Mouse (Mus musculus): Measurements from ENCODE around the gene Vsig10. TPM values are rescaled to one million over a fixed set of nuclear protein-coding genes. Genes with fewer than 3 reads are reported as not detected.
A peak's percentile ranks its signal among the peaks of the same experiment; 100 is the strongest.

Vsig10 gene
- polyA plus RNA-seq (2016; fragmentation: Nextera tagmentation; extraction: Ambion mirVana), result 5.4 and 5.8 TPM in 2 replicates

GRCm38 (mm10) chr5:117318741-117319629 is at the start of gene Vsig10:
Vsig10 (plus strand) TSS chr5:117319083.
- peak within 1 kb of the TSS; percentile 94 for H3K27ac ChIP-seq
- H3K9me3 ChIP-seq, result no peaks in the 10 kb centered on the region
- H3K36me3 ChIP-seq, result no peaks in the 10 kb centered on the region
- peak within 1 kb of the TSS; percentile 92 for H3K4me3 ChIP-seq
- peak; percentile 79 for DNase-seq (ENCODE audit: low spot score)
- peaks cover 35% of the 10 kb centered on the region for H3K27me3 ChIP-seq (ENCODE audit: insufficient read depth, poor library complexity, severe bottlenecking)
- WGBS, result 0% methylated on average over 78 of the region's 81 CpGs
- H3K4me1 ChIP-seq, result peaks cover 24% of the 10 kb centered on the region

- no peak for DNase-seq (ENCODE audit: low spot score)
- H3K27me3 ChIP-seq (ENCODE audit: insufficient read depth, poor library complexity, severe bottlenecking), result no peaks in the 10 kb centered on the region
- H3K36me3 ChIP-seq, result peaks cover 9% of the 10 kb centered on the region; the same call in 1 of the 2 replicates
- no peaks in the 10 kb centered on the region for H3K9me3 ChIP-seq
- WGBS, result 96% methylated on average over 12 of the region's 12 CpGs
- no peak overlapping the region for H3K27ac ChIP-seq
- no peak overlapping the region for H3K4me3 ChIP-seq
- H3K4me1 ChIP-seq, result peaks cover 7% of the 10 kb centered on the region; the same call in 1 of the 2 replicates
These were observed 49.5 kb upstream of the Vsig10 start for GRCm38 (mm10) chr5:117269395-117269794.

- Histone ChIP-seq H3K4me1 (peaks cover 7% of the 10 kb centered on the region; the same call in 1 of the 2 replicates), H3K4me3 (no peak overlapping the region), H3K27me3 (ENCODE audit: insufficient read depth, poor library complexity, severe bottlenecking) (no peaks in the 10 kb centered on the region), H3K27ac (no peak overlapping the region), H3K36me3 (no peaks in the 10 kb centered on the region), H3K9me3 (no peaks in the 10 kb centered on the region)
- WGBS, result 89% methylated on average over 14 of the region's 14 CpGs
- no peak for DNase-seq (ENCODE audit: low spot score)
These were observed 46.9 kb upstream of the Vsig10 start for GRCm38 (mm10) chr5:117271945-117272344.

GRCm38 (mm10) chr5:117274817-117275216 is 44.1 kb upstream of the Vsig10 start:
- 72% methylated on average over 5 of the region's 5 CpGs for WGBS
- no peak for DNase-seq (ENCODE audit: low spot score)
- Histone ChIP-seq H3K4me1 (peaks cover 12% of the 10 kb centered on the region; the same call in 1 of the 2 replicates), H3K4me3 (no peak overlapping the region), H3K9me3 (no peaks in the 10 kb centered on the region), H3K27ac (no peak overlapping the region), H3K36me3 (0 out of 2 replicates have a peak, but pooled peaks cover 7% of the 10 kb centered on the region), H3K27me3 (ENCODE audit: insufficient read depth, poor library complexity, severe bottlenecking) (no peaks in the 10 kb centered on the region)

GRCm38 (mm10) chr5:117277784-117278183 is 41.1 kb upstream of the Vsig10 start:
- no peak overlapping the region for H3K27ac ChIP-seq
- DNase-seq (ENCODE audit: low spot score), result no peak
- H3K4me3 ChIP-seq, result no peak overlapping the region
- peaks cover 26% of the 10 kb centered on the region for H3K36me3 ChIP-seq
- 95% methylated on average over 6 of the region's 6 CpGs for WGBS
- H3K9me3 ChIP-seq, result no peaks in the 10 kb centered on the region
- H3K27me3 ChIP-seq (ENCODE audit: insufficient read depth, poor library complexity, severe bottlenecking), result no peaks in the 10 kb centered on the region
- H3K4me1 ChIP-seq, result peaks cover 16% of the 10 kb centered on the region; the same call in 1 of the 2 replicates

- Histone ChIP-seq H3K27me3 (ENCODE audit: insufficient read depth, poor library complexity, severe bottlenecking) (no peaks in the 10 kb centered on the region), H3K9me3 (no peaks in the 10 kb centered on the region), H3K27ac (no peak overlapping the region), H3K4me1 (peaks cover 13% of the 10 kb centered on the region; the same call in 1 of the 2 replicates), H3K4me3 (no peak overlapping the region), H3K36me3 (peaks cover 36% of the 10 kb centered on the region)
- WGBS, result 86% methylated on average over 15 of the region's 15 CpGs
- no peak for DNase-seq (ENCODE audit: low spot score)
These were observed 39.8 kb upstream of the Vsig10 start for GRCm38 (mm10) chr5:117278809-117279668.

GRCm38 (mm10) chr5:117279669-117280050 is 39.2 kb upstream of the Vsig10 start:
- WGBS, result 45% methylated on average over 4 of the region's 4 CpGs
- Histone ChIP-seq H3K27ac (no peak overlapping the region), H3K27me3 (ENCODE audit: insufficient read depth, poor library complexity, severe bottlenecking) (no peaks in the 10 kb centered on the region), H3K4me1 (peaks cover 15% of the 10 kb centered on the region; the same call in 1 of the 2 replicates), H3K9me3 (no peaks in the 10 kb centered on the region), H3K4me3 (no peak overlapping the region), H3K36me3 (peaks cover 42% of the 10 kb centered on the region)
- no peak for DNase-seq (ENCODE audit: low spot score)

- 90% methylated on average over 10 of the region's 10 CpGs for WGBS
- H3K4me1 ChIP-seq, result peaks cover 33% of the 10 kb centered on the region
- no peaks in the 10 kb centered on the region for H3K9me3 ChIP-seq
- H3K27ac ChIP-seq, result no peak overlapping the region
- DNase-seq (ENCODE audit: low spot score), result no peak
- no peak overlapping the region for H3K4me3 ChIP-seq
- H3K36me3 ChIP-seq, result peaks cover 55% of the 10 kb centered on the region
- H3K27me3 ChIP-seq (ENCODE audit: insufficient read depth, poor library complexity, severe bottlenecking), result no peaks in the 10 kb centered on the region
These were observed 37.3 kb upstream of the Vsig10 start for GRCm38 (mm10) chr5:117281536-117281935.

- H3K4me1 ChIP-seq, result peaks cover 35% of the 10 kb centered on the region
- no peaks in the 10 kb centered on the region for H3K9me3 ChIP-seq
- H3K36me3 ChIP-seq, result peaks cover 55% of the 10 kb centered on the region
- no peak overlapping the region for H3K27ac ChIP-seq
- H3K4me3 ChIP-seq, result no peak overlapping the region
- no peaks in the 10 kb centered on the region for H3K27me3 ChIP-seq (ENCODE audit: insufficient read depth, poor library complexity, severe bottlenecking)
- WGBS, result 85% methylated on average over 8 of the region's 8 CpGs
- no peak for DNase-seq (ENCODE audit: low spot score)
These were observed 36.5 kb upstream of the Vsig10 start for GRCm38 (mm10) chr5:117282360-117282759.

GRCm38 (mm10) chr5:117284029-117284428 is 34.9 kb upstream of the Vsig10 start:
- 74% methylated on average over 9 of the region's 9 CpGs for WGBS
- no peak overlapping the region for H3K4me3 ChIP-seq
- DNase-seq (ENCODE audit: low spot score), result no peak
- H3K4me1 ChIP-seq, result peaks cover 43% of the 10 kb centered on the region
- no peaks in the 10 kb centered on the region for H3K27me3 ChIP-seq (ENCODE audit: insufficient read depth, poor library complexity, severe bottlenecking)
- H3K36me3 ChIP-seq, result peaks cover 51% of the 10 kb centered on the region
- H3K27ac ChIP-seq, result no peak overlapping the region
- no peaks in the 10 kb centered on the region for H3K9me3 ChIP-seq

- WGBS, result 75% methylated on average over 7 of the region's 7 CpGs
- H3K27ac ChIP-seq, result no peak overlapping the region
- peaks cover 36% of the 10 kb centered on the region for H3K4me1 ChIP-seq
- no peaks in the 10 kb centered on the region for H3K9me3 ChIP-seq
- H3K4me3 ChIP-seq, result no peak overlapping the region
- peaks cover 48% of the 10 kb centered on the region for H3K36me3 ChIP-seq
- DNase-seq (ENCODE audit: low spot score), result no peak
- H3K27me3 ChIP-seq (ENCODE audit: insufficient read depth, poor library complexity, severe bottlenecking), result no peaks in the 10 kb centered on the region
These were observed 34.2 kb upstream of the Vsig10 start for GRCm38 (mm10) chr5:117284682-117285081.

GRCm38 (mm10) chr5:117285266-117285665 is 33.6 kb upstream of the Vsig10 start:
- DNase-seq (ENCODE audit: low spot score), result no peak
- H3K36me3 ChIP-seq, result peaks cover 48% of the 10 kb centered on the region
- H3K27me3 ChIP-seq (ENCODE audit: insufficient read depth, poor library complexity, severe bottlenecking), result no peaks in the 10 kb centered on the region
- H3K4me1 ChIP-seq, result peaks cover 31% of the 10 kb centered on the region
- no peak overlapping the region for H3K4me3 ChIP-seq
- 85% methylated on average over 4 of the region's 4 CpGs for WGBS
- no peaks in the 10 kb centered on the region for H3K9me3 ChIP-seq
- H3K27ac ChIP-seq, result no peak overlapping the region

- Histone ChIP-seq H3K27ac (peak overlapping the region; percentile 90), H3K27me3 (ENCODE audit: insufficient read depth, poor library complexity, severe bottlenecking) (no peaks in the 10 kb centered on the region), H3K36me3 (peaks cover 42% of the 10 kb centered on the region), H3K9me3 (no peaks in the 10 kb centered on the region), H3K4me1 (peaks cover 31% of the 10 kb centered on the region), H3K4me3 (peak overlapping the region; percentile 89)
- no peak for DNase-seq (ENCODE audit: low spot score)
- WGBS, result 47% methylated on average over 3 of the region's 3 CpGs
These were observed 32.6 kb upstream of the Vsig10 start for GRCm38 (mm10) chr5:117286286-117286685.

Measured in heart, embryonic 10.5 days (tissue).